Mouse (Mus musculus) G1E (cell line): ENCODE measurements at regions not wholly inside any gene's neighbourhood (a gene's known extent, or its start where the extent isn't known, plus 50 kb on each side); places are given as distances from the start of the nearest gene placed in this dataset.

ENCODE experiments used
- CTCF ChIP-seq: IDR thresholded peaks from 2 replicates; pipeline ENCODE4 v1.5.1; 2012; ENCODE audit warnings: low read depth, low read length, inconsistent platforms, mixed read lengths
- TAL1 ChIP-seq: conservative IDR thresholded peaks from 2 replicates; pipeline ENCODE4 v1.6.1; 2012; ENCODE audit warnings: low read depth, low read length, inconsistent platforms, mixed read lengths

DNA sequence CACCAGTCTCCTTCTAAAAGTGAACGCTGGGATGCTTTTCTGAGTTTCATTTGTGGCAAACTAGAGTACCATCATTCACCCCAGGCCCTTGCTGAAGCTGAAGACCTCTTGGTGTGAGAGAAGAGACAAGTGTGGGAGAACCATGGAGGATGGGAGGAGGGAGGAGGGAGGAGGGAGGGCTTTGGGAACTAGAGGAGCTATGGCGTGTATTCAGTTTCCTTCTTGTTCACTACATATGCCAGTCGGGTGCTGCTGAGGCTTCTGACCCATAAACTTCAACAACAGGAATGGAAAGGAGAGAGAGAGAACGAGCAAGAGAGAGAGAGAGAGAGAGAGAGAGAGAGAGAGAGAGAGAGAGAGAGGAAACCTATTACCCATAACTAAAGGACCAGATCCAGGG lies 452.1 kb downstream of the Rps24 start:
- TF ChIP-seq CTCF (no peak), TAL1 (no peak)
